Mouse (Mus musculus): Measurements from ENCODE around the gene Ttc12. TPM values are rescaled to one million over a fixed set of nuclear protein-coding genes. Genes with fewer than 3 reads are reported as not detected.
A peak's percentile ranks its signal among the peaks of the same experiment; 100 is the strongest.

Gene Ttc12
- polyA plus RNA-seq, 1 experiment from 2014 or later: 2.7 TPM

- Histone ChIP-seq H3K27ac (no peak overlapping the region), H3K9me3 (no peaks in the 10 kb centered on the region), H3K4me3 (no peak overlapping the region), H3K36me3 (no peaks in the 10 kb centered on the region), H3K4me1 (replicated peaks) (peaks cover 34% of the 10 kb centered on the region), H3K27me3 (ENCODE audit: insufficient read depth, poor library complexity, severe bottlenecking) (peaks cover 27% of the 10 kb centered on the region)
- DNase-seq (ENCODE audit: low spot score): no peak
- WGBS: 87% methylated on average over 6 of the region's 6 CpGs
Measured at GRCm38 (mm10) chr9:49487657-49487943, 1.6 kb upstream of the Ttc12 start.

GRCm38 (mm10) chr9:49486805-49487656 lies 1.0 kb upstream of the Ttc12 start:
- Histone ChIP-seq H3K4me3 (no peak overlapping the region), H3K36me3 (no peaks in the 10 kb centered on the region), H3K9me3 (no peaks in the 10 kb centered on the region), H3K27ac (no peak overlapping the region), H3K4me1 (replicated peaks) (peaks cover 34% of the 10 kb centered on the region), H3K27me3 (ENCODE audit: insufficient read depth, poor library complexity, severe bottlenecking) (peaks cover 27% of the 10 kb centered on the region)
- DNase-seq (ENCODE audit: low spot score): no peak
- 74% methylated on average over 9 of the region's 9 CpGs for WGBS

- H3K27ac ChIP-seq: peak overlapping the region; percentile 82
- H3K27me3 ChIP-seq (ENCODE audit: insufficient read depth, poor library complexity, severe bottlenecking): peaks cover 27% of the 10 kb centered on the region
- peaks cover 34% of the 10 kb centered on the region for H3K4me1 ChIP-seq (replicated peaks)
- H3K36me3 ChIP-seq: no peaks in the 10 kb centered on the region
- H3K4me3 ChIP-seq: peak overlapping the region; percentile 64
- DNase-seq (ENCODE audit: low spot score): peak; percentile 68
- no peaks in the 10 kb centered on the region for H3K9me3 ChIP-seq
- WGBS: 5% methylated on average over 21 of the region's 21 CpGs
Measured at GRCm38 (mm10) chr9:49485250-49485891, 654 bp downstream of the Ttc12 start.

GRCm38 (mm10) chr9:49483316-49483715 lies 2.7 kb downstream of the Ttc12 start:
- no peaks in the 10 kb centered on the region for H3K9me3 ChIP-seq
- DNase-seq (ENCODE audit: low spot score): peak; percentile 16
- H3K4me1 ChIP-seq (replicated peaks): peaks cover 31% of the 10 kb centered on the region
- no peaks in the 10 kb centered on the region for H3K36me3 ChIP-seq
- 0 out of 2 replicates have a peak overlapping the region, but pooled peaks have one; percentile 16 for H3K27ac ChIP-seq
- WGBS: 32% methylated on average over 10 of the region's 10 CpGs
- peaks cover 24% of the 10 kb centered on the region for H3K27me3 ChIP-seq (ENCODE audit: insufficient read depth, poor library complexity, severe bottlenecking)
- peak overlapping the region; percentile 18; the same call in 1 of the 2 replicates for H3K4me3 ChIP-seq

GRCm38 (mm10) chr9:49472126-49472525 lies 13.9 kb downstream of the Ttc12 start:
- no peak overlapping the region for H3K4me3 ChIP-seq
- H3K27me3 ChIP-seq (ENCODE audit: insufficient read depth, poor library complexity, severe bottlenecking): no peaks in the 10 kb centered on the region
- no peak for DNase-seq (ENCODE audit: low spot score)
- H3K4me1 ChIP-seq (replicated peaks): no peaks in the 10 kb centered on the region
- H3K36me3 ChIP-seq: no peaks in the 10 kb centered on the region
- WGBS: 71% methylated on average over 11 of the region's 11 CpGs
- peaks cover 5% of the 10 kb centered on the region; the same call in 1 of the 2 replicates for H3K9me3 ChIP-seq
- H3K27ac ChIP-seq: no peak overlapping the region

GRCm38 (mm10) chr9:49470946-49471345 lies 15.1 kb downstream of the Ttc12 start:
- DNase-seq (ENCODE audit: low spot score): no peak
- H3K4me1 ChIP-seq (replicated peaks): no peaks in the 10 kb centered on the region

GRCm38 (mm10) chr9:49470006-49470405 lies 16.0 kb downstream of the Ttc12 start:
- no peak for DNase-seq (ENCODE audit: low spot score)
- Histone ChIP-seq H3K9me3 (no peaks in the 10 kb centered on the region), H3K4me1 (replicated peaks) (no peaks in the 10 kb centered on the region), H3K27me3 (ENCODE audit: insufficient read depth, poor library complexity, severe bottlenecking) (no peaks in the 10 kb centered on the region), H3K27ac (no peak overlapping the region), H3K4me3 (no peak overlapping the region), H3K36me3 (no peaks in the 10 kb centered on the region)
- 94% methylated on average over 19 of the region's 19 CpGs for WGBS

More at GRCm38 (mm10) chr9:49470946-49471345, 15.1 kb downstream of the Ttc12 start:
- Histone ChIP-seq H3K9me3 (no peaks in the 10 kb centered on the region), H3K27me3 (ENCODE audit: insufficient read depth, poor library complexity, severe bottlenecking) (no peaks in the 10 kb centered on the region), H3K27ac (no peak overlapping the region), H3K4me3 (no peak overlapping the region), H3K36me3 (no peaks in the 10 kb centered on the region)
- WGBS: 94% methylated on average over 6 of the region's 6 CpGs

GRCm38 (mm10) chr9:49456136-49456535 lies 29.9 kb downstream of the Ttc12 start:
- no peaks in the 10 kb centered on the region for H3K27me3 ChIP-seq (ENCODE audit: insufficient read depth, poor library complexity, severe bottlenecking)
- no peak overlapping the region for H3K4me3 ChIP-seq
- H3K9me3 ChIP-seq: peaks cover 2% of the 10 kb centered on the region; the same call in 1 of the 2 replicates
- no peak for DNase-seq (ENCODE audit: low spot score)
- H3K27ac ChIP-seq: no peak overlapping the region
- no peaks in the 10 kb centered on the region for H3K36me3 ChIP-seq
- H3K4me1 ChIP-seq (replicated peaks): no peaks in the 10 kb centered on the region
- 87% methylated on average over 3 of the region's 3 CpGs for WGBS

GRCm38 (mm10) chr9:49452396-49452795 lies 33.6 kb downstream of the Ttc12 start:
- 92% methylated on average over 1 of the region's 1 CpGs for WGBS

GRCm38 (mm10) chr9:49450491-49450890 lies 35.5 kb downstream of the Ttc12 start:
- Histone ChIP-seq H3K27ac (no peak overlapping the region), H3K36me3 (no peaks in the 10 kb centered on the region), H3K27me3 (ENCODE audit: insufficient read depth, poor library complexity, severe bottlenecking) (no peaks in the 10 kb centered on the region), H3K4me1 (replicated peaks) (no peaks in the 10 kb centered on the region), H3K9me3 (peaks cover 2% of the 10 kb centered on the region; the same call in 1 of the 2 replicates), H3K4me3 (no peak overlapping the region)
- DNase-seq (ENCODE audit: low spot score): no peak
- WGBS: 83% methylated on average over 3 of the region's 3 CpGs

More at GRCm38 (mm10) chr9:49452396-49452795, 33.6 kb downstream of the Ttc12 start:
- H3K27me3 ChIP-seq (ENCODE audit: insufficient read depth, poor library complexity, severe bottlenecking): no peaks in the 10 kb centered on the region
- no peak overlapping the region for H3K4me3 ChIP-seq
- no peak overlapping the region for H3K27ac ChIP-seq
- H3K36me3 ChIP-seq: no peaks in the 10 kb centered on the region
- no peak for DNase-seq (ENCODE audit: low spot score)
- peaks cover 2% of the 10 kb centered on the region; the same call in 1 of the 2 replicates for H3K9me3 ChIP-seq
- no peaks in the 10 kb centered on the region for H3K4me1 ChIP-seq (replicated peaks)

GRCm38 (mm10) chr9:49442621-49443020 lies 43.4 kb downstream of the Ttc12 start:
- no peak overlapping the region for H3K4me3 ChIP-seq
- no peaks in the 10 kb centered on the region for H3K36me3 ChIP-seq
- H3K9me3 ChIP-seq: no peaks in the 10 kb centered on the region
- no peaks in the 10 kb centered on the region for H3K27me3 ChIP-seq (ENCODE audit: insufficient read depth, poor library complexity, severe bottlenecking)
- 0 out of 2 replicates have a peak, but pooled peaks cover 6% of the 10 kb centered on the region for H3K4me1 ChIP-seq (replicated peaks)
- 88% methylated on average over 3 of the region's 3 CpGs for WGBS
- no peak overlapping the region for H3K27ac ChIP-seq
- no peak for DNase-seq (ENCODE audit: low spot score)

GRCm38 (mm10) chr9:49427478-49427877 lies 58.5 kb downstream of the Ttc12 start:
- DNase-seq (ENCODE audit: low spot score): no peak
- no peaks in the 10 kb centered on the region for H3K27me3 ChIP-seq (ENCODE audit: insufficient read depth, poor library complexity, severe bottlenecking)
- peaks cover 5% of the 10 kb centered on the region; the same call in 1 of the 2 replicates for H3K4me1 ChIP-seq (replicated peaks)
- no peak overlapping the region for H3K27ac ChIP-seq
- no peaks in the 10 kb centered on the region for H3K36me3 ChIP-seq
- no peaks in the 10 kb centered on the region for H3K9me3 ChIP-seq
- WGBS: 80% methylated on average over 5 of the region's 5 CpGs
- H3K4me3 ChIP-seq: no peak overlapping the region

- no peak for DNase-seq (ENCODE audit: low spot score)
- H3K27ac ChIP-seq: no peak within 1 kb of the TSS
Measured at GRCm38 (mm10) chr9:49426921-49427320, 59.1 kb downstream of the Ttc12 start, which contains the start of gene Ankk1. Ankk1 (minus strand) TSS chr9:49427021.

More at GRCm38 (mm10) chr9:49426921-49427320, 59.1 kb downstream of the Ttc12 start, which contains the start of gene Ankk1:
- H3K9me3 ChIP-seq: no peaks in the 10 kb centered on the region
- no peaks in the 10 kb centered on the region for H3K36me3 ChIP-seq
- WGBS: 83% methylated on average over 7 of the region's 7 CpGs
- H3K4me1 ChIP-seq (replicated peaks): peaks cover 5% of the 10 kb centered on the region; the same call in 1 of the 2 replicates
- no peaks in the 10 kb centered on the region for H3K27me3 ChIP-seq (ENCODE audit: insufficient read depth, poor library complexity, severe bottlenecking)
- no peak within 1 kb of the TSS for H3K4me3 ChIP-seq
